Mouse (Mus musculus): ENCODE results near the gene Socs3.

DNA sequence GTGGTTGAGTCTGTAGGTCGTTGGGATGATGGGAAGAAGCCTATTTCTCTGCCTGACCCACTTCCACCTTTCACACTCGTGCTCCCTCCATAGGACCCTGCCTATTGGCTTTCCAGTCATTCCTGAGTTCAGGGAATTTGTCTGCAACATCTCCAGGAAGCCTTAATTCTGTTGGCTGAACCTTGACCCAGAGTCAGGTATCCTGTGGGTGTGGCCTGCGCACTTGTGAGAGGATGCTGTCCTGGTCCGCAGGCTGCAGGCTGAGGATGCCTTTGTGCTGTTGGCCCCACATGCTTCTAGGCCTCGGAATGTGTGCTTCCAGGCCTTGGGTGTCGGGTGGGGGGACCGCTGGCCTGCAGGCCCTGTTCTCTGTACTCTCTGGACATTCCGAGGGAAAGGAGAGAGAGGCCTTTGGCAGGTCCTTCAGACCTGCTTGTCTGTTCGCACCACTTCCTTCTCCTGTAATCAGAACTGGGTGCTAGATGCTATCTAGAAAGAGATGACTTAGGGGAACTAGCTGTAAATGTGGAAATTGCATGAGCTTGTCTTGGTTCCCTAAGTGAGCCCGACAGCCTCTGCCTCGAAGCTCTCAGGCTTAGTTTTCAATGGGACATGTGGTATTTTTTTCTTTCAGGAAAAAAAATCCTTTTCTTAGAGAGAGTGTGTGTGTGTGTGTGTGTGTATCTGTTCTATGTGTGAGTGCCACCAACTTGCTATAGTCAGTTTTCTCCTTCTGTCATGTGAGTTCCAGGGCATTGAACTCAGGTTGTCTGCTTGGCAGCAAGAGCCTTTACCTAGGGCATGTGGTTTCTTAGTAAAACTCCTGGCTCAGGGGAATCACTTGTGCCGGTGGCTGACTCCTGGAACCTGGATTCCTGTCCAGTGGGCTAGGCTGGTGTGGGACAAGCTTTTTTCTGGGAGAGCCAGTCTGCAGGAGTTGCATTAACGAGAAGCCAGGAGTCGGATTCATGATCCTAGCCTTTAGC is 23.6 kb upstream of the Socs3 start:
- TF ChIP-seq CTCF (IDR thresholded peaks at IDR 0.05; ENCODE audit: low read depth, low read length) (no peak), POLR2A (IDR thresholded peaks at IDR 0.05; ENCODE audit: extremely low read depth, insufficient read depth, low read length) (no peak)
